ENCODE assay signal across 21 mouse cellular contexts in the genomic region with DNA sequence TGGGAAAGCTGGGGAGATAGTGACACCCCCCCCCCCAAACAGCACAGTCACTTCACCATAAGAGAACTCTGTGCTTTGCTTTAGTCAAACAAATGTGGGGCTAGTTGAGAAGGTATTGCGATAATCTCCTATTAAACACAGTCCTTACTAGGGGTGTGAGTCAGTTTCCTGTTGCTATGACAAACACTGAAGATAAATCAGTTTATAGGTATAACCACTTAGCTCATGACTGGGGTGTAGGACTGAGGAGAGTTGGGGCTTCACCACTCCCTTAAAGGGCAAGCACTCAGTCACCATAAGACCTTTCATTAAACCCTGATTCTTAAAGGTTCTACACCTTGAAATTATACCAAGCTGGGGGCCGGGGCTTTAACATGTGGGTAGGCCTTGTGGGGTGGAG. TPM values are rescaled to one million over a fixed set of nuclear protein-coding genes. Genes with fewer than 3 reads are reported as not detected.
DNase-seq lines count a peak whose midpoint lies in the region; ATAC-seq and TF ChIP-seq lines count a peak whose summit lies in the region.
"Had no signal": no experiment of that assay in that cellular context is flagged by ENCODE, and none has a peak within 500 bp of the region (broad histone marks: within the 10 kb centered on the region; RNA-seq: fewer than 3 reads in every experiment).

No protein-coding gene starts in this region.

- 84% methylated on average over 2 of the region's 2 CpGs for WGBS in heart, embryonic 10.5 days
- WGBS in heart, embryonic 12.5 days = 81% methylated on average over 2 of the region's 2 CpGs
- WGBS in liver, embryonic 11.5 days = 82% methylated on average over 2 of the region's 2 CpGs
- WGBS in stomach, postnatal 0 days = 80% methylated on average over 2 of the region's 2 CpGs

- ATAC-seq in heart, embryonic 12.5 days (ENCODE audit: insufficient number of reproducible peaks, low FRiP score) = no peak
- no peak for ATAC-seq in liver, embryonic 11.5 days (replicated peaks; ENCODE audit: low FRiP score)
- peak; percentile 51; the same call in 1 of the 2 replicates for ATAC-seq in stomach, postnatal 0 days (ENCODE audit: low FRiP score, low TSS enrichment)
- ATAC-seq: activated CD4-positive, CD25-positive, alpha-beta regulatory T cell, adult 4 months; CD4-positive, CD25-positive, alpha-beta regulatory T cell, adult 4 months; forebrain, embryonic 13.5 days; forebrain, embryonic 15.5 days; forebrain, postnatal 0 days; Patski had no signal

- 0 out of 2 replicates have a peak, but pooled peaks cover 4% of the 10 kb centered on the region for H3K4me1 ChIP-seq in heart, embryonic 10.5 days
- no peaks in the 10 kb centered on the region for H3K4me1 ChIP-seq in heart, embryonic 12.5 days (replicated peaks)
- no peaks in the 10 kb centered on the region for H3K4me1 ChIP-seq in liver, embryonic 11.5 days (replicated peaks; ENCODE audit: control insufficient read depth, insufficient read depth, low read length)
- no peaks in the 10 kb centered on the region for H3K4me1 ChIP-seq in stomach, postnatal 0 days (replicated peaks; ENCODE audit: control insufficient read depth, insufficient read depth)
- H3K4me1 ChIP-seq: embryonic facial prominence, embryonic 12.5 days; forebrain, embryonic 13.5 days; forebrain, embryonic 15.5 days had no signal

- DNase-seq in heart, embryonic 10.5 days (ENCODE audit: low spot score) = peak; percentile 25
- peak; percentile 3 for DNase-seq in liver, embryonic 11.5 days (ENCODE audit: low spot score)
- DNase-seq in liver = no peak
- no peak for DNase-seq in stomach, postnatal 0 days (ENCODE audit: low spot score)
- DNase-seq in spleen, adult 12 weeks (ENCODE audit: low spot score) = no peak
- DNase-seq: adrenal gland, adult 8-10 months; adrenal gland, postnatal 14 days; adrenal gland, postnatal 36 days; B cell, adult 2 months; cerebellum, adult 9-10 months; forebrain, postnatal 0 days had no signal

- no peaks in the 10 kb centered on the region for H3K9me3 ChIP-seq in heart, embryonic 10.5 days
- H3K9me3 ChIP-seq in heart, embryonic 12.5 days (replicated peaks) = no peaks in the 10 kb centered on the region
- H3K9me3 ChIP-seq in liver, embryonic 11.5 days (ENCODE audit: control insufficient read depth, low read length) = no peaks in the 10 kb centered on the region
- H3K9me3 ChIP-seq in stomach, postnatal 0 days (ENCODE audit: control insufficient read depth, low read length) = no peaks in the 10 kb centered on the region
- H3K9me3 ChIP-seq: embryonic facial prominence, embryonic 10.5 days; embryonic facial prominence, embryonic 12.5 days; forebrain, embryonic 13.5 days; forebrain, embryonic 15.5 days; G1E had no signal

- TF ChIP-seq CTCF in stomach, postnatal 0 days (IDR thresholded peaks at IDR 0.05; ENCODE audit: low read depth) = no peak

- H3K27me3 ChIP-seq in heart, embryonic 10.5 days (ENCODE audit: insufficient read depth, poor library complexity, severe bottlenecking) = peaks cover 3% of the 10 kb centered on the region
- H3K27me3 ChIP-seq in heart, embryonic 12.5 days (replicated peaks) = no peaks in the 10 kb centered on the region
- peaks cover 2% of the 10 kb centered on the region; the same call in 1 of the 2 replicates for H3K27me3 ChIP-seq in liver, embryonic 11.5 days (replicated peaks; ENCODE audit: control insufficient read depth, insufficient read depth, low read length)
- H3K27me3 ChIP-seq in stomach, postnatal 0 days (ENCODE audit: control insufficient read depth, insufficient read depth, low read length) = no peaks in the 10 kb centered on the region
- H3K27me3 ChIP-seq: CH12.LX; embryonic facial prominence, embryonic 12.5 days; forebrain, embryonic 13.5 days; forebrain, embryonic 15.5 days; Patski had no signal

- TF ChIP-seq EP300 in stomach, postnatal 0 days (optimal IDR thresholded peaks at IDR 0.05) = no peak

- no peak overlapping the region for H3K4me2 ChIP-seq in heart, embryonic 12.5 days
- H3K4me2 ChIP-seq in liver, embryonic 11.5 days = no peak overlapping the region
- no peak overlapping the region for H3K4me2 ChIP-seq in stomach, postnatal 0 days (replicated peaks; ENCODE audit: low read depth)
- H3K4me2 ChIP-seq: embryonic facial prominence, embryonic 12.5 days; forebrain, embryonic 13.5 days; forebrain, embryonic 15.5 days had no signal

- H3K4me3 ChIP-seq in heart, embryonic 10.5 days = no peak overlapping the region
- H3K4me3 ChIP-seq in heart, embryonic 12.5 days = no peak overlapping the region
- no peak overlapping the region for H3K4me3 ChIP-seq in liver, embryonic 11.5 days (ENCODE audit: low read depth, low read length)
- no peak overlapping the region for H3K4me3 ChIP-seq in stomach, postnatal 0 days (ENCODE audit: low read depth, low read length)
- H3K4me3 ChIP-seq: embryonic facial prominence, embryonic 10.5 days; embryonic facial prominence, embryonic 12.5 days; forebrain, embryonic 13.5 days; forebrain, embryonic 15.5 days had no signal

- no peak overlapping the region for H3K9ac ChIP-seq in heart, embryonic 12.5 days
- no peak overlapping the region for H3K9ac ChIP-seq in liver, embryonic 11.5 days (ENCODE audit: low read depth, low read length)
- no peak overlapping the region for H3K9ac ChIP-seq in stomach, postnatal 0 days (ENCODE audit: low read length)
- H3K9ac ChIP-seq: embryonic facial prominence, embryonic 12.5 days; forebrain, embryonic 13.5 days; forebrain, embryonic 15.5 days; forebrain, postnatal 0 days had no signal

- no peak overlapping the region for H3K27ac ChIP-seq in heart, embryonic 10.5 days
- H3K27ac ChIP-seq in heart, embryonic 12.5 days (ENCODE audit: poor library complexity, severe bottlenecking) = no peak overlapping the region
- H3K27ac ChIP-seq in liver, embryonic 11.5 days (ENCODE audit: low read depth, low read length) = no peak overlapping the region
- H3K27ac ChIP-seq in stomach, postnatal 0 days (replicated peaks) = no peak overlapping the region
- H3K27ac ChIP-seq: embryonic facial prominence, embryonic 10.5 days; embryonic facial prominence, embryonic 12.5 days; forebrain, embryonic 13.5 days; forebrain, embryonic 15.5 days had no signal

- no peaks in the 10 kb centered on the region for H3K36me3 ChIP-seq in heart, embryonic 10.5 days
- no peaks in the 10 kb centered on the region for H3K36me3 ChIP-seq in heart, embryonic 12.5 days
- H3K36me3 ChIP-seq in liver, embryonic 11.5 days (ENCODE audit: control insufficient read depth, insufficient read depth, low read length) = no peaks in the 10 kb centered on the region
- H3K36me3 ChIP-seq in stomach, postnatal 0 days (ENCODE audit: control insufficient read depth, insufficient read depth, low read length) = no peaks in the 10 kb centered on the region
- H3K36me3 ChIP-seq: embryonic facial prominence, embryonic 10.5 days; embryonic facial prominence, embryonic 12.5 days; forebrain, embryonic 15.5 days; G1E had no signal

RNA-seq across cellular contexts. Expression of gene Rnf182, which starts 13.1 kb away (rescaled TPM):
- polyA plus RNA-seq in heart, embryonic 10.5 days (2016; fragmentation: Nextera tagmentation; extraction: Ambion mirVana) = 1.4 and 1.5 TPM in 2 replicates
- polyA plus RNA-seq in heart, embryonic 12.5 days (2016; fragmentation: Nextera tagmentation; extraction: Ambion mirVana) = 1.7 and 2.7 TPM in 2 replicates
- 0.45 and 1.3 TPM in 2 replicates for polyA plus RNA-seq in liver, embryonic 11.5 days (2014; fragmentation: Nextera tagmentation; extraction: Ambion mirVana)
- polyA plus RNA-seq in stomach, postnatal 0 days (2015; fragmentation: Nextera tagmentation; extraction: Ambion mirVana) = 0.33 and 0.38 TPM in 2 replicates
- polyA plus RNA-seq: CD4-positive, CD25-positive, alpha-beta regulatory T cell, adult 4 months; G1E had no signal

RNA-seq across cellular contexts. Expression of gene Mcur1, which starts 42.4 kb away (rescaled TPM):
- polyA plus RNA-seq in heart, embryonic 10.5 days (2016; fragmentation: Nextera tagmentation; extraction: Ambion mirVana) = 13.6 and 15.2 TPM in 2 replicates
- 18.2 and 19.7 TPM in 2 replicates for polyA plus RNA-seq in heart, embryonic 12.5 days (2016; fragmentation: Nextera tagmentation; extraction: Ambion mirVana)
- polyA plus RNA-seq in liver, embryonic 11.5 days (2014; fragmentation: Nextera tagmentation; extraction: Ambion mirVana) = 12.0 and 12.7 TPM in 2 replicates
- 15.6 and 18.5 TPM in 2 replicates for polyA plus RNA-seq in stomach, postnatal 0 days (2015; fragmentation: Nextera tagmentation; extraction: Ambion mirVana)

Comparison
In these comparisons a context has a peak if more than half of its experiments do, and no peak if none do; other contexts are left out.
1. DNase-seq: peak in heart, embryonic 10.5 days (single experiment) and liver, embryonic 11.5 days (single experiment); none in liver (single experiment), stomach, postnatal 0 days (single experiment) and spleen, adult 12 weeks (single experiment).